Mouse (Mus musculus) heart, postnatal 0 days (tissue): ENCODE data around the gene Fgf8.

Experiments
- CTCF ChIP-seq: IDR thresholded peaks from 2 replicates; pipeline ENCODE4 v1.5.1; 2016; ENCODE audit warnings: antibody characterized with exemption, control low read depth, low read depth
- EP300 ChIP-seq: IDR thresholded peaks from 2 replicates; pipeline ENCODE4 v1.6.1; 2016; ENCODE audit warnings: antibody characterized with exemption, low read depth

DNA sequence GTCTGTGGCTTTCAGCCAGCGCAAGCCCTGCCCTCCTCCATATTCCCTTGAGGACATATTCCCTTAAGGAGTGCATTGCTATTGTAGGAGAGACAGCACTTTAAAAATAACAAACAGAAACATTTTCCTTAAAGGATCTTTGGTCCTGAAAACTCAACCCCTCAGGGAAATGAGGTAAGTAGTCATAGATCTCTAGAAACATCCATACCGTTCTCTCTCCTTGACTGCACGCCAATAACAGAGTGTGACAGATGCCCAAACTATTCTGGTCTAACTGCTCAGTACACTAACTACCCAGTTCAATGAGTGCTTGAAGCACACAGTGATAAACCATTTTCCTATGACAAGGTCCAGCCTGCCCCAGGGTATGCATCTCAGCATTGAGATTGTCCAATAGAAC is 24.4 kb downstream of the Fgf8 start:
- TF ChIP-seq CTCF = no peak
- no peak for TF ChIP-seq EP300
